Mouse (Mus musculus) megakaryocyte, adult 5-6 weeks (primary cell): ENCODE results near the gene Stac3. TPM values are rescaled to one million over a fixed set of nuclear protein-coding genes. Genes with fewer than 3 reads are reported as not detected.

Source experiments
- ATAC-seq: 2 replicates; pipeline ENCODE4 v1.8.0; 2016; ENCODE audit warnings: mild to moderate bottlenecking, inconsistent platforms; ENCODE audit not compliant: poor library complexity, severe bottlenecking
- total RNA-seq, 2 experiments: library from RNA; stranded (forward) in 1 of 2; stranded (reverse) in 1 of 2; fragments of 153-499, 151-499 nt in 1 of 2; fragments of 221-1000, 200-1000 nt in 1 of 2; gene quantifications; 2 replicates each; pipeline versions ENCODE4 v1.2.3 to v1.2.4; 2015 to 2017

The Stac3 gene
- total RNA-seq, 2 experiments from 2014 or later, result 0.40 to 1.2 TPM

GRCm38 (mm10) chr10:127522088-127522581 lies 20.6 kb downstream of the Stac3 start, which contains the start of gene Shmt2:
Gene Shmt2 (minus strand): TSS chr10:127522444.
- ATAC-seq, result peak; percentile 39

GRCm38 (mm10) chr10:127524646-127525255 lies 23.3 kb downstream of the Stac3 start:
- ATAC-seq, result no peak

GRCm38 (mm10) chr10:127526048-127526447 lies 24.6 kb downstream of the Stac3 start:
- no peak for ATAC-seq

- peak; percentile 72 for ATAC-seq
Measured at GRCm38 (mm10) chr10:127526681-127527080, 25.2 kb downstream of the Stac3 start.

- ATAC-seq, result no peak
Measured at GRCm38 (mm10) chr10:127527481-127527880, 26.0 kb downstream of the Stac3 start.

- no peak for ATAC-seq
Measured at GRCm38 (mm10) chr10:127530945-127531344, 29.5 kb downstream of the Stac3 start.

GRCm38 (mm10) chr10:127531548-127531947 lies 30.1 kb downstream of the Stac3 start:
- no peak for ATAC-seq

GRCm38 (mm10) chr10:127534036-127534928 lies 32.8 kb downstream of the Stac3 start, which contains the start of gene Nxph4:
Gene Nxph4 (minus strand): TSS chr10:127534559.
- no peak for ATAC-seq

GRCm38 (mm10) chr10:127534929-127535384 lies 33.5 kb downstream of the Stac3 start:
- no peak for ATAC-seq

GRCm38 (mm10) chr10:127536586-127537314 lies 35.3 kb downstream of the Stac3 start:
- no peak for ATAC-seq

GRCm38 (mm10) chr10:127537854-127538583 lies 36.5 kb downstream of the Stac3 start:
- peak; percentile 80 for ATAC-seq

- ATAC-seq, result no peak
Measured at GRCm38 (mm10) chr10:127541510-127541909, 40.0 kb downstream of the Stac3 start.

- ATAC-seq, result no peak
Measured at GRCm38 (mm10) chr10:127542084-127542483, 40.6 kb downstream of the Stac3 start.

- no peak for ATAC-seq
Measured at GRCm38 (mm10) chr10:127542720-127543119, 41.2 kb downstream of the Stac3 start.

- ATAC-seq, result no peak
Measured at GRCm38 (mm10) chr10:127543916-127544315, 42.4 kb downstream of the Stac3 start.

- no peak for ATAC-seq
Measured at GRCm38 (mm10) chr10:127544375-127544774, 42.9 kb downstream of the Stac3 start.

- no peak for ATAC-seq
Measured at GRCm38 (mm10) chr10:127546505-127546904, 45.0 kb downstream of the Stac3 start.

GRCm38 (mm10) chr10:127548236-127548635 lies 46.8 kb downstream of the Stac3 start:
- ATAC-seq, result no peak

- ATAC-seq, result no peak
Measured at GRCm38 (mm10) chr10:127549892-127550291, 48.4 kb downstream of the Stac3 start.

GRCm38 (mm10) chr10:127555703-127556102 lies 54.2 kb downstream of the Stac3 start:
- ATAC-seq, result peak; percentile 71
